Mouse (Mus musculus): ENCODE results near the gene Tomm40l. TPM values are rescaled to one million over a fixed set of nuclear protein-coding genes. Genes with fewer than 3 reads are reported as not detected.

Gene Tomm40l
- polyA plus RNA-seq, 1 experiment, result 2.2 TPM

- no peaks in the 10 kb centered on the region for H3K27me3 ChIP-seq (ENCODE audit: control insufficient read depth)
- H3K4me3 ChIP-seq (replicated peaks), result no peak overlapping the region
- no peaks in the 10 kb centered on the region for H3K9me3 ChIP-seq (ENCODE audit: control insufficient read depth, low read length)
- H3K36me3 ChIP-seq (ENCODE audit: control insufficient read depth), result peaks cover 44% of the 10 kb centered on the region
- peaks cover 30% of the 10 kb centered on the region for H3K4me1 ChIP-seq (ENCODE audit: control insufficient read depth)
- no peak for TF ChIP-seq GATA1 (IDR thresholded peaks at IDR 0.05; ENCODE audit: low read length)
- TF ChIP-seq TAL1 (IDR thresholded peaks at IDR 0.05; ENCODE audit: low read length), result no peak
These were observed 10.8 kb upstream of the Tomm40l start for GRCm38 (mm10) chr1:171232800-171233730.

GRCm38 (mm10) chr1:171232348-171232747, 10.0 kb upstream of the Tomm40l start:
- TF ChIP-seq TAL1 (IDR thresholded peaks at IDR 0.05; ENCODE audit: low read length) (no peak), GATA1 (IDR thresholded peaks at IDR 0.05; ENCODE audit: low read length) (no peak)
- Histone ChIP-seq H3K27me3 (ENCODE audit: control insufficient read depth) (no peaks in the 10 kb centered on the region), H3K4me3 (replicated peaks) (no peak overlapping the region), H3K4me1 (ENCODE audit: control insufficient read depth) (peaks cover 30% of the 10 kb centered on the region), H3K9me3 (ENCODE audit: control insufficient read depth, low read length) (no peaks in the 10 kb centered on the region), H3K36me3 (ENCODE audit: control insufficient read depth) (peaks cover 37% of the 10 kb centered on the region)

- H3K36me3 ChIP-seq (ENCODE audit: control insufficient read depth), result peaks cover 32% of the 10 kb centered on the region
- H3K4me3 ChIP-seq (replicated peaks), result no peak overlapping the region
- peaks cover 30% of the 10 kb centered on the region for H3K4me1 ChIP-seq (ENCODE audit: control insufficient read depth)
- H3K9me3 ChIP-seq (ENCODE audit: control insufficient read depth, low read length), result no peaks in the 10 kb centered on the region
- H3K27me3 ChIP-seq (ENCODE audit: control insufficient read depth), result no peaks in the 10 kb centered on the region
- no peak for TF ChIP-seq GATA1 (IDR thresholded peaks at IDR 0.05; ENCODE audit: low read length)
- no peak for TF ChIP-seq TAL1 (IDR thresholded peaks at IDR 0.05; ENCODE audit: low read length)
These were observed 9.5 kb upstream of the Tomm40l start for GRCm38 (mm10) chr1:171231844-171232243.

GRCm38 (mm10) chr1:171230215-171230614, 7.9 kb upstream of the Tomm40l start:
- H3K36me3 ChIP-seq (ENCODE audit: control insufficient read depth), result peaks cover 17% of the 10 kb centered on the region
- TF ChIP-seq GATA1 (IDR thresholded peaks at IDR 0.05; ENCODE audit: low read length) (no peak), TAL1 (IDR thresholded peaks at IDR 0.05; ENCODE audit: low read length) (no peak)
- H3K4me1 ChIP-seq (ENCODE audit: control insufficient read depth), result peaks cover 30% of the 10 kb centered on the region
- H3K9me3 ChIP-seq (ENCODE audit: control insufficient read depth, low read length), result no peaks in the 10 kb centered on the region
- H3K4me3 ChIP-seq (replicated peaks), result no peak overlapping the region
- H3K27me3 ChIP-seq (ENCODE audit: control insufficient read depth), result no peaks in the 10 kb centered on the region; the same call in 1 of the 2 replicates

- no peak overlapping the region for H3K4me3 ChIP-seq (replicated peaks)
- H3K9me3 ChIP-seq (ENCODE audit: control insufficient read depth, low read length), result no peaks in the 10 kb centered on the region
- TF ChIP-seq TAL1 (IDR thresholded peaks at IDR 0.05; ENCODE audit: low read length) (no peak), GATA1 (IDR thresholded peaks at IDR 0.05; ENCODE audit: low read length) (no peak)
- no peaks in the 10 kb centered on the region; the same call in 1 of the 2 replicates for H3K27me3 ChIP-seq (ENCODE audit: control insufficient read depth)
- H3K4me1 ChIP-seq (ENCODE audit: control insufficient read depth), result peaks cover 30% of the 10 kb centered on the region
- H3K36me3 ChIP-seq (ENCODE audit: control insufficient read depth), result peaks cover 13% of the 10 kb centered on the region
These were observed 7.4 kb upstream of the Tomm40l start for GRCm38 (mm10) chr1:171229750-171230149.

GRCm38 (mm10) chr1:171227879-171228278, 5.6 kb upstream of the Tomm40l start:
- Histone ChIP-seq H3K4me1 (ENCODE audit: control insufficient read depth) (peaks cover 20% of the 10 kb centered on the region), H3K4me3 (replicated peaks) (no peak overlapping the region), H3K36me3 (ENCODE audit: control insufficient read depth) (no peaks in the 10 kb centered on the region; the same call in 1 of the 2 replicates), H3K27me3 (ENCODE audit: control insufficient read depth) (no peaks in the 10 kb centered on the region; the same call in 1 of the 2 replicates), H3K9me3 (ENCODE audit: control insufficient read depth, low read length) (no peaks in the 10 kb centered on the region)
- TF ChIP-seq GATA1 (IDR thresholded peaks at IDR 0.05; ENCODE audit: low read length), result no peak
- TF ChIP-seq TAL1 (IDR thresholded peaks at IDR 0.05; ENCODE audit: low read length), result no peak

GRCm38 (mm10) chr1:171226780-171227179, 4.5 kb upstream of the Tomm40l start:
- Histone ChIP-seq H3K9me3 (ENCODE audit: control insufficient read depth, low read length) (no peaks in the 10 kb centered on the region), H3K4me3 (replicated peaks) (no peak overlapping the region), H3K36me3 (ENCODE audit: control insufficient read depth) (no peaks in the 10 kb centered on the region; the same call in 1 of the 2 replicates), H3K4me1 (ENCODE audit: control insufficient read depth) (peaks cover 16% of the 10 kb centered on the region), H3K27me3 (ENCODE audit: control insufficient read depth) (no peaks in the 10 kb centered on the region; the same call in 1 of the 2 replicates)
- TF ChIP-seq TAL1 (IDR thresholded peaks at IDR 0.05; ENCODE audit: low read length) (no peak), GATA1 (IDR thresholded peaks at IDR 0.05; ENCODE audit: low read length) (no peak)

- Histone ChIP-seq H3K27me3 (ENCODE audit: control insufficient read depth) (no peaks in the 10 kb centered on the region; the same call in 1 of the 2 replicates), H3K4me1 (ENCODE audit: control insufficient read depth) (peaks cover 27% of the 10 kb centered on the region), H3K4me3 (replicated peaks) (peak within 1 kb of the TSS; percentile 52), H3K36me3 (ENCODE audit: control insufficient read depth) (peaks cover 8% of the 10 kb centered on the region), H3K9me3 (ENCODE audit: control insufficient read depth, low read length) (no peaks in the 10 kb centered on the region)
- TF ChIP-seq GATA1 (IDR thresholded peaks at IDR 0.05; ENCODE audit: low read length) (no peak), TAL1 (IDR thresholded peaks at IDR 0.05; ENCODE audit: low read length) (no peak)
These were observed 2.5 kb upstream of the Tomm40l start, which contains the start of gene Apoa2 for GRCm38 (mm10) chr1:171224857-171225256. Gene Apoa2 (plus strand): TSS chr1:171225054.

GRCm38 (mm10) chr1:171223796-171224195, 1.5 kb upstream of the Tomm40l start:
- Histone ChIP-seq H3K27me3 (ENCODE audit: control insufficient read depth) (no peaks in the 10 kb centered on the region; the same call in 1 of the 2 replicates), H3K4me1 (ENCODE audit: control insufficient read depth) (peaks cover 27% of the 10 kb centered on the region), H3K36me3 (ENCODE audit: control insufficient read depth) (peaks cover 17% of the 10 kb centered on the region)

More at GRCm38 (mm10) chr1:171223796-171224195, 1.5 kb upstream of the Tomm40l start:
- TF ChIP-seq TAL1 (IDR thresholded peaks at IDR 0.05; ENCODE audit: low read length) (no peak), GATA1 (IDR thresholded peaks at IDR 0.05; ENCODE audit: low read length) (no peak)
- no peaks in the 10 kb centered on the region for H3K9me3 ChIP-seq (ENCODE audit: control insufficient read depth, low read length)
- no peak overlapping the region for H3K4me3 ChIP-seq (replicated peaks)

Measured in erythroblast, embryonic 14.5 days (primary cell).